Mouse (Mus musculus) gastrocnemius, adult 8-10 months (tissue): ENCODE results near the gene Gng12. TPM values are rescaled to one million over a fixed set of nuclear protein-coding genes. Genes with fewer than 3 reads are reported as not detected.
"Not testable (repeated sequence)": the region's sequence is repeated elsewhere in the genome, so short reads cannot be mapped to it uniquely, and the experiment has no call there.

Source experiments
- DNase-seq, 2 experiments: peaks; one replicate each; pipeline ENCODE4 v3.0.0; 2022; ENCODE audit warnings: low spot score in 2 of 2
- total RNA-seq, 4 experiments: library from RNA; stranded (reverse); gene quantifications; 2 replicates each; pipeline ENCODE4 v1.2.4; 2022

The Gng12 gene
- total RNA-seq, 4 experiments from 2014 or later = 24.1 to 33.9 (median 29.3) TPM

DNA sequence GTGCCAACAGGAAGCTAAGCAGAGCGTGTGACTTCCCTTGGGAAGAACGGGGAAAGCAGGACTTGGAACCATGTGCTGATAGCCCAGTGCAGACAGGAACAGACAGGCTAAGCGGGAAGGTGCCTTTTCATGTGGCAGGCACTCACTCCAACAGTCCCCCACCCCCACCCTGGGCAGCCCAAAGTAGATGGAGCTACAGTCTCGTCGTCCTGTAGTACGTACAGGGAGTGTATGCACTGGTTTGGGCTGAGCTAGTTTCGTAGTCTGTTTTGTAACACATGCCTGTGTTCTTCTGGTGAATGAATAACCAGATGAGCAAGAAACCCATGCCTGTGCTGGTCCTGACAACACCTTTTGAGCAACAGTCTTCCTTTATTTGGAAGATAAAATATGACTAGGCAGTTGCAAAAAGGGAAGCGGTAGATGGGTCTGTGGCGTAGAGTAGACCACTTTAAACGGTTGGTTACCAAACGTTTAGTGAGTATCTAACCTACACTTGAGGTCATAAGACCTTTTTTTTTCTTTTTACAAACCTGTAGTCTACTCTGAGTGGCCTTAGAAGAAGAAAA, 57.8 kb downstream of the Gng12 start:
- no peak for DNase-seq

DNA sequence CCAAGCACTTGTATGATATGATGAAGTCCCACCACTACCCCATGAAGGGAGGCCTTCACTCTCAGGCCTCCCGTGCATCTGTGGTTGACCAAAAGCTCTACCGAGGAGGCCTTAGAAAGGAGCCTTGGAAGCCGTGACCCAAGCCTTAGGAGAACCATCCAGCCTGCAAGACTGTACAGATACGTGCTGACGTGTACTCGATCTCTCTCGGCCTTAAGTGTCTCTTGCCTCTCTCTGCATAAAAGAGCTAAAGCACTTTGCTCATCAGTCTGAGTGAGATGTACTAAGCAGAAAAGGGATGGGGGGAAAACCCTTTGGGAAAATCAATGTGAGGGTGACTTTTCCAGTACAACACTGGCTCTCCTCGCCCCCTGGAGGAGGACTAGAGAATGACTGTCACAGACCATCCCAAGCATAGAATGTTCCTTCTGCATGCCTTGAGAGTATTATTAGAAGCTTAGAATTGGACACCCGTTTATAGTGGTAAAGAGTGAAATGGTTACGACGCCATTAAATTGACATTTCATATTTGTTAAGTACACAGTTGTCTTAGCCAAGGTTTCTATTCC, 59.0 kb downstream of the Gng12 start:
- no peak for DNase-seq

DNA sequence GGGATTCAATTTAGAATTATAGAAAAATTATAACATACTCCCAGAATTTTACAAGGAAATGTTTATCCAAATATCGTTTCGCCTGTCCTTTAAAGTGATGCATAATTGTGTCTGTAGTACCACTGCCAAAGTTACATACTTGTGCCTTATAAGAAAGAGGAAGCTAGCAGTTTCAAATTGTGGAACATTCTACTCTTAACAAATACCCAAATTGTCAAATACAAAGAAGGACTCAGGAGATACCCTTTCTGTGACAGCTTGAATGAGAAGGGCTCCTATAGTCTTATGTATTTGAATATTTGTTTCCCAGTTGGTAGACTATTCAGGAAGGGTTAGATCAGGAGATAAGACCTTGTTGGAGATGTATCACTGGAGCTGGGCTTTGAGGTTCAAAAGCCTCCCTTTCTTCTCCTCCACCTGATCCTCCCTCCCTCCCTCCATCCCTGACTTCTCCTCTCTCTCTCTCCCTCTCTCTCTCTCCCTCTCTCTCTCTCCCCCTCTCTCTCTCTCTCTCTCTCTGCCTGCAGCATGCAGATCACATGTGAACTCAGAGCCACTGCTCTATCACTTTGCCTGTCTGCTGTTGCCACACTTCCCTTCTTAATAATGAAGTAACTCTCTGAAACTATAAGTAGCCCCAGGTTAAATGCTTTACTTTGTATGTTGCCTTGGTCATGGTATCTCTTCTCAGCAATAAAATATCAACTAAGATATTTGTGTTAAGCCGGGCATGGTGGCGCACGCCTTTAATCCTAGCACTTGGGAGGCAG, 62.5 kb downstream of the Gng12 start:
- DNase-seq = no peak

DNA sequence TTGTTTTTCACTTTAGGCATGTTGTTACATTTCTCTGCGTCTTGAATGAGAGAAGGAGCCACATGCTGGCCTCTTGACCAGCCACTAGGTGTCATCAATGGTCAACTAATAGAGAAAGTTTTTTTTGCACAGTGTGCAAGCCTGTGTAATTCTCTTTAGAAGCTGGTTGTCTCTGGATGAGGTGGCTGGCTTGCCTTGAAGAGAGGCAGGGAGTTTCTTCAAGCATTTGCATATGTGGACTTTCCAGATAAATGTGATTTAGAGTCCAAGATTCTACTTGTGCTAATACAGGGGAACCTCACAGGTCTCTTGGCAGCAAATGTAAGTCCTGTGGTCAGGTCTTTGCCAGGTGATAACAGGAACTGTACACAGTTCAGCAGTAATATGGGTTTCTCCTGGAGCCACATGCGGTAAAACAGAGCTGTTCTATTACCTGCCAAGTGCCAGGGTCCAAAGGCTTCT, 66.4 kb downstream of the Gng12 start:
- DNase-seq = peak in 1 of 2 experiments; percentile 13

DNA sequence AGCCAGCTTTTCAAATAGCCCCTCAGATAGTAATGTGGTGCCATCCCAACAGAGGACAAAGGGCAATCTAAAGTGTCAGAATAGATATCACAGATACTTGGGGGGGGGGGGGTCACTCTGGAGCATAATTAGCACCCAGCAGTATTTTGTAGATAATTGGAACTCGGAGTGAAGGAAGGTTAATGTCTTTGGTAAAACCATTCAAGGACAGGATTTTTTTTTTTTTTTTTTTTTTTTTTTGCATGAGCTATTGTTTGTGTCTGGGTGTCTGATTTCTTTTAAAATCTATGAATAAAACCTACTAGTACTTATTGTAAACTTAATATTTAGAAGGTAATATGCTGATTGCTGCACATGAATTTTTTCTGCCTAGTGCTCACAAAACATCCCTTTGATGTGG, 66.9 kb downstream of the Gng12 start:
- no peak for DNase-seq

DNA sequence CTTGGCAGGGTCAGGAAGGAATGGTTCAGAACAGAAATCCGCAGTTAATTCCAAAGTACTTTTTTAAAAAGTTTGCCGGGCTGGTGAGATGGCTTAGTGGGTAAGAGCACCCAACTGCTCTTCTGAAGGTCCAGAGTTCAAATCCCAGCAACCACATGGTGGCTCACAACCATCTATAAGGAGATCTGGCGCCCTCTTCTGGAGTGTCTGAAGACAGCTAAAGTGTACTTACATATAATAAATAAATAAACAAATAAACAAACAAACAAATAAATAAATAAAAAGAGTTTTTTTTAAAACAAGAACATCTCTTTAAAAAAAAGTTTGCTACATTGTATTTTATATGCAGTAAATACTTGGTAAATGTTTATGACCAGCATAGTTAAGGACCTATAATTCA, 67.5 kb downstream of the Gng12 start:
- DNase-seq = not testable (repeated sequence)

DNA sequence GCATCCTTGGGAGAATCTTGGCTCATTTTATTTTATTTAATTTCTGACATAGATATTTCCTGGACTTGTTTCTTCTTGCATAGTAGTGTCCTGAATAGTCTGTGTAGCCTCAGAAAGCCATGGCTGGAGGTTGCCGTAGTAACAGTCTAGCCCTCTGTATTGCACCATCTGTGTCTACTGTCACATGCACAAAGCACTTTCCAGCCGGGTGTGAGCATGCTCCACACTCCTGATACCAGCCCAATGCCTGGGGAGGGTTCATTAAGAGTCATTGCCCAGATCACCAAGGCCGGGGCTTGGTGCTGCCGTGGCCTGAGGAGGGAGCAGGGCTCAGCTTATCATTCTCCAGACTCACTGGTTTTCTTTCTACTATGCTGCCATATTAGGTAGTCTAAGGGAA, 68.0 kb downstream of the Gng12 start:
- no peak for DNase-seq

DNA sequence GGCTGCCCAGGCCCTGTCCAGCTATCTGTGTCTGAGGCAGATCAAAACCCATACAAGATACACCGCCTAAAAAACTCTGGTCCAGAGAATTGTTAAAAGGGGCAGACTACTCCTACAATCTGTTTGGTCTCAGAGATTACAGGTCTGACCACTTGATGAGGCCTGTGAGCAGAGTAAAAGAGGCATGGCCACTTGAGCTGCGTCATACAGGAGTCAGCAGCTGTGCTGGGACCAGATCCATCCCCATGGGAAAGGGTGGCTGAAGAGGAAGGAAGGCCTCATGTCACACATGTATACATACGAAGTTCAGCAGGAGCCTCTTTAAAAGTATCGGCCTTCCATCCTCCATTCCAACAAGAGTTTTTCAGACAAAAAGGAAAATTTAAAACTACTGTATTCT, 69.0 kb downstream of the Gng12 start:
- no peak for DNase-seq

DNA sequence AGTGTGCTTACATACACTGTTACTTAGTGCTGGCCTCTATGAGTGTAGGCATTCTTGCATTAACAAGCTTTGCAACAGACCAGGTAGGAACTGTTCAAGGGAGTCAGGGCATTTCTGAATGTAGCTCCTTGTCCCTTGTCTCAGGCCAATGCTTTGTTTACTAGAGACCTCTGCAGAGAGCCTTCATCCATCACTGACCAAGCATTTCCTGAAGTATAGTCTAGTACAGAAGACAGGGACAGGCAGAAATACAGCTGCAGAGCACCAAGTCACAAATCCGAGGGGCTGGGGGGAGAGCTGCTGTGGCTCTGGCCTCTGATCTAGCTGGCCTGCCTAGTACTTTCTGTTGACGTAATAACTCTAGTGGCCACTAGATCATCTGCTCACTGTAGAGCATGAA, 71.6 kb downstream of the Gng12 start:
- DNase-seq = no peak

DNA sequence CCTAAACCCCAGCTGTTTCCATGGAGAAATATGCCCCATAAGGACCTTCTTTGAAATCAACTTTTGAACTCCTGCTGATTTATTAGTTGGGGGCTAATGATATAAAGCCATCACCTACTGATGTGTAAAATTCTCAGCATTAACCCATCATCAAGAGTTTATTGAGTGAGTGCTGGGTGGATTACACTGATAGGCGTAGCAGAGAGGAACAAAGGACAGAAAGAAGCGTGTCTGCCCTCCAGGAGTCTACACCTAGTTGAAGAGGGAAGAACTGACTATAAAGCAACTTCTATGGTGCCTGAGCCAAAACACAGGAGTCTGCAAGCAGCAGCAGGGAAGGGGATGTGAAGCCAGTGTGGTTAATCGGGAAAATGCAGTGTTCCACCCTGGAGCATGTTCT, 73.2 kb downstream of the Gng12 start:
- no peak for DNase-seq

DNA sequence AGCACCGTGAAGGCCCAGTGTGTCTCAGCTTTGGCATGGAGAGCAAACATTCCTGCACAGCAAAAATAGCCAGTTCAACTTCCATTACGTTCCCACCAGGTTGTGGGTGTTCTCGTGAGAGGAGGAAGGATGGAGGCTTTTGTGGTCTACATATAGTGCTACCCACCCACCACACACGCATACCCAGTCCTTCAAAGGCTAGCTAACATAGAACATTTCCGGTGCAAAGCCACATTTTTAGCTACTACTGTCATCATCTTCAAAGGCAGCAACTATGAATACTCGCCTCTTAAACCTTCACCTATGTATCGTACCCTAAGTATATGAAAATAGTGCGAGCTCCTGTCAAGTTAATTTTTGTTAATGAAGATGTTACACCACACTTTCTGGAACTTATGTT, 76.1 kb downstream of the Gng12 start:
- DNase-seq = no peak

DNA sequence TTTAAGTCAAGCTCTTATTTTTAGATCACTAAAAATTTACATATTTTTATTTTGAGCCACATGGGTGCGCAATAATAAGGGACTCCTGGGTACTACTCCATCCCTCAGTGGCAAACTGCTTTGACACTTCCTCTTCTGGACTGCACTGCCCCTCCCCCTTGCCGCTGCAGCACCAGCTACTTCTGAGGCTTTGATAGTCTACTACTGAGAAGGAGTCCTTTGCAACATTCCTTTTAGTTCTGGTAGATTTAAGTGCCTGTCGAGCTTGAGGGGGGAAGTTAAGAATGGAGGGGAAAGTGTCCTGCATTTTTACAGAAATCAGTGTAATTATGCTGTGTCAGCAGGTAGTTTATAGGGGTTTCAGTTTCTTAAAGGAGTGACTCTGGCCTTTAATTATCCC, 77.0 kb downstream of the Gng12 start:
- no peak for DNase-seq

DNA sequence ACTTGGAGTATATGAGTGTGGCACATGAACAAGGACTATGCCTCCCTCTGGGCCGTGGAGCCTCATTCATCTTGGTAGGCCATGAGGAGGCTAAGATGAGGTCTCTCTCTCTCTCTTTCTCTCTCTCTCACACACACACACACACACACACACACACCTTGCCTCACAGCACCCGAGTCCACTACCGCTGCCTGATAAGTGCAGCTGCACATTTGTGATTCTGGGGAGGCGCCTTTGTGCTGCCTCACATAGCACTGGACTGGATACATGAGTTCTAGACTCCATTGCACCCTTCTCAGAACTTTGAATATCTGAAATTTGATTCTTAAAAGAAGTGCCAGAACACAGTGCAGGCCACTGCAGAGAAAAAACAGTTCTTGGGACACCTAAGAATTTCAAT, 79.3 kb downstream of the Gng12 start:
- no peak for DNase-seq

DNA sequence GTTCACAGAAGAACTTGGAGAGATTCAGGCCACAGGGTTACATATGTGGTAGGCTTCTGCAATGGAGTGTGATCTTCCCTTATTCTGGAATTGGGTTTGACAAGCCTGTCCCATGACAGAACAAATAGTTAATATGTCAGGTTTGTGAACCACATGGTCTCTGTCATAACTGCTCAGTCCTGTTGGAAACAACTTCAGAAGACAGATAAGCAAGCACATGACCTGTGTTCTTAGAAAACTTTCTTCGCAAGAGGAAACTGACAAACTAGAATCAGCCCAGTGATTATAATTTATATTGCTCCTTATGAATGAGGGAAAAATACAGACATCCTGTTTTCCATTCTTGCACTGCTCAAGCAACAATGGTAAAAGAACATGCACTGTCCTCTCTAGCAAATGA, 83.0 kb downstream of the Gng12 start:
- DNase-seq = no peak

DNA sequence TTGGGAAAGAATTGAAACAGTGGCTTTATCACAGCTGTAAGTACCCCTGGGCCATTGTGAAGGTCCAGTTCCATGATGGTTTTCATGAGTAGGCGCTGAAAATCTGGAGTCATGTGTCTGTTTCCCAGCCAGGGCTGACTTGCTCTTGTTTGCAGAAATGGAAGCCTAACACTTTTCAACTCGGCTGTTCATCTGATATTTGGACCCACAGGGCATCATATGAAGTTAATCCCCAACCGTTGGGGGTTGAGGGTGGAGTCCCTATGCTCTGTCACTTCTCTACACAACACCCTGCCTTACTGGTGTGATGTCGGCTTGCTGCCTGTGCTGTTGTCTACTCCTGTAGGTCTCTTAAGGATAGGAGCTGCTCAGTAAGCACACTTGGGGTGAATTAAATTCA, 83.8 kb downstream of the Gng12 start:
- no peak for DNase-seq

DNA sequence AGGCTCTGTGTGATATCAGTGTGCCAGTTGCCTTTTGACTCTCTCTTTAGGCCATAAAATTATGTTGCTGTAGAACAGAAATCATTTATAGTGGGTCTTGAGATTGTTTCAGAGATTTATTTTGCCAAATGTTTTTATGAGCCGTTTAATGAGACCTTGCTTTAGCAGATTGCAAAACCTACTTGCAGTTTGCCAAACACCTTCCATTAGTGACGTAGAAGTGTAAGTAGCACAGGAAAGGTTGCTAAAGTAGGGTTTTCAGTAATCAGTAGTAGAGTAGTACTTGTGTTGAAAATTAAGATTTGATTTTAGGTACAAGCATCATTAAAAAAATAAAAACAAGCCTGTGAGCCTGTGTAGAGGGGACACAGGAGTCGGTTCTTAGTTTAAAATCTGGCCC, 85.2 kb downstream of the Gng12 start:
- DNase-seq = no peak

DNA sequence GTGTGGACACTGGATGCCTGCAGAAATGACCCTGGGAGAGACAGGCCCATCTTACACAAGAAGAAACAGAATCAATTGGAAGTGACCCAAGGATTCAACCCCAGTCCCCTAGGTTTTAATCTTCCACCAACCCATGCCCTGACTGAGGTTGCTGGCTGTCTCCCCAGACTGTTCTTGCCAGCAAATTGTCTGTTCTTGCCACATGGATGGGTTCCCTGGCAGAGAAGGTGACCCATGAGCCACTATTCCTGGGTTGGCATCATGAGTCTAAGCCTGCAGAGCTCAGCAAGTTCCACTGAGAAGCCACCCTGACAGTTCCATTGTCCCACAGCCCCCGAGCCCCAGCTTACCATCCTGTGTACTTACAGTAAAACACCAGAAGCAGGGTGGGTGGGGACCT, 85.7 kb downstream of the Gng12 start:
- peak; percentile 51 to 65 for DNase-seq

DNA sequence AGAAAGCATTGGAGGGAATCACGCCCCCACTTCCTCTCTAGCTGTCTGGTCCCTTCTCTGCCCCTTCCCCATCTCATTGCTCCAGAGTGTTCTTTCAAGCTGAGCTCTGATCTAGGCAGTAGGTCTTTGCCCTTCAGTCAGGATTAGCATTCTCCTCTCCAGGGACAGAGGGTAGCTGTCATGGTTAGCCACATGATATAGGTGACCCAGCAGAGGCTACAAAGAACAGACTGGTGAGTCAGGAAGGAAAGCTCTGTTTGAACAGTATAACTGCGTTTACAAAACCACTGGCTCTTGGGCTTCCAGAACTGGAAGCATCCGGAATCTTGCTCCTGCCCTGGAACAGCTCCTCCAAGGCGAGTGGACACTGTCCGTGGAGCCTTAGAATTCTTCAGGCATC, 87.9 kb downstream of the Gng12 start:
- DNase-seq = no peak

DNA sequence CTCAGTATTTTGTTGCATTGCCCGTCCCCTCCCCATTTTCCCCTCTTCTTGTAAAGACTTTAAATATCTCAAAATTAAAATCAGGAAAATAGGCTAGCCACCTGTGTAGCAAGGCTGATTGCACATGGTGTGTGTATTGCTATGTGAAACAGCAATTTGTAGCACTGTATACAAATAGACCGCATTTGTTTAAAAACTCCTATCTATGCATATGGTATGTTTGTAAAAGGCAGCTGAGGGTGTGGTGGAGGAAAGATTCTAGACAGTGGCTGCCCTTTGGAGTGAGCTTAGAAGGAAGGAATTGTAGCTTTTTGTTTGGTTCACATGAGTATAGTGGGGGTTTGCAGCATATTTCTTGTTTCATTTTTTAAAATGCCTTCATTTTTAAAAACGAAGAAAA, 88.5 kb downstream of the Gng12 start:
- DNase-seq = no peak

DNA sequence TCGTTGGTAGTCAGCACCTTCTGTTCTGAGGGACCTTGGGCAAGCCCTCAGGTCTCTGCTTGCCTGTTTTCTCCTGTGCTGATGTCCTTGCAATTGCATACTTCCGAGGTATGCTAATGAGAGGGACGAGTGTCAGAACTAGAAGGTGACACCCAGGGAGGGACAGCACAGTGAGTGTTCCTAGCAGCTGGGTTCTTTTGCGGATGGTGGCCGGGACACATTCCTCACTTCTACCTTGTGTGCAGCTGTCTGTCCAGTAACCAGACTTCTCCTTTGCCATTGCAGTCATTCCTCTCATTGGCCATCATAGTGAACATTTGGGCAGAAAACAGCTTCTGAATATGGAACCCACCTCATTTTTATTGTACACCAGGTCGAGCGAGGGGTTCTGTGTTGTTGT, 89.3 kb downstream of the Gng12 start:
- no peak for DNase-seq

DNA sequence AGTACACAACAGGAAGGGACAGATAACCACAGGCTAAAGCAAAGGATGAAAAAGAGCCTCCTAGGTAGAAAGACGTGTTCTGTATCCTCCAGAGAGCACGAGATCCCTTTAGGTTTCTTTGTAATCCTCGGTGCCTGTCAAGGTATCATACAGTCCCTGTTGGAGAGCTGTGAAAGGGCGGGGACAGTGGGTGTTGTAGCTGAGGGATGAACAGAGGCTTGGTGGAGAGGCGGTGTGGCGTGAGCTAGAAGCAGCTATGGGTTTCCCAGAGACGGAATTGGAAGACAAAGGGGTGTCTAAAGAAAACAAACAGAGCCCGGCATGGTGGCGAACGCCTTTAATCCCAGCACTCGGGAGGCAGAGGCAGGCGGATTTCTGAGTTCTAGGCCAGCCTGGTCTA, 89.9 kb downstream of the Gng12 start:
- DNase-seq = no peak

DNA sequence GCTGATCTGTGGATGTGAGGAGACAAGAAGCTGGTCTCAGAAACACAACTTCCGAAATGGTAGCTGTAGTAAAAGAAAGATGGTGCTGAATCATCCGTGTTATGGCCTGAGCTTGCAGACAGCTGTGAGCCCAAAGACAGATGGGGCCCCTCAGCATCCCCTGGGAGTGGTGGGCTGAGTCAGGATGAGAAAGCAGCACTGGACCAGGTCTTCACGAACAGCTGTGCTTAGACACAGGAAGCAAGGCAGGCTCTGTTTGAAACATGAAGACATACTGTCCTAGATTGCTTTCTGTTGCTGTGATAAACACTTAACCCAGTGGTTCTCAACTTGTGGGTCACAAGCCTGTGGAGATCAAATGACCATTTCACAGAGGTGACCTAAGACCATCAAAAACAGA, 91.4 kb downstream of the Gng12 start:
- DNase-seq = peak; percentile 34 to 52

DNA sequence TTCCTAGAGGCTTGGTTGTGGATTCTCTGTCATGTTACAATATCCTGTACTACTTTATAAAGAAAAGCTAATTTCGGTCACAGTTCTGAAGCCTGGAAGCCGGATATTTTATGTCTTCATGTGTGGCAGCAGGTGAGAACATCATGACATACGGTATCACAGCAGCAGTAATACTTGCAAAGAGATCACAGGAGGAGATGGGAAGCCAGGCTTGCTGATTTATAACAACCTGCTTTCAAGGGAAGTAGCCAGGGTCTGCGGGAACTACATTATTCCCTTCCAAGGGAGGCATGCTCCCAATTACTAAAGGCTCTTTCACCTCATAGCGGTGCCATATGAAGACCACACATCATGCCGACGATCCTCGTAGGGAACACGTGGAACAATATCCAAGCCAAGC, 92.2 kb downstream of the Gng12 start:
- no peak for DNase-seq
